Mouse (Mus musculus) bone marrow, adult 2 months (tissue): ENCODE results near the gene Wdr81. TPM values are rescaled to one million over a fixed set of nuclear protein-coding genes. Genes with fewer than 3 reads are reported as not detected.
A peak's percentile ranks its signal among the peaks of the same experiment; 100 is the strongest.

ENCODE experiments used
- H3K27ac ChIP-seq: fragments of 200-500 bp; 2 replicates; pipeline ENCODE4 v1.5.1; 2012; ENCODE audit warnings: low read depth, mild to moderate bottlenecking, control low read depth, inconsistent platforms, low read length; ENCODE audit not compliant: control insufficient read depth, poor library complexity, insufficient read depth
- H3K4me1 ChIP-seq: fragments of 200-500 bp; 2 replicates; pipeline ENCODE4 v1.6.1; 2011; ENCODE audit warnings: low read length; ENCODE audit not compliant: control insufficient read depth, insufficient read depth
- H3K4me3 ChIP-seq: fragments of 200-500 bp; replicated peaks from 2 replicates; pipeline ENCODE3; 2011; ENCODE audit warnings: mild to moderate bottlenecking, low read depth, low read length, control low read depth; ENCODE audit not compliant: control insufficient read depth
- CTCF ChIP-seq: fragments of 200-500 bp; IDR thresholded peaks from 2 replicates; pipeline ENCODE4 v1.5.1; 2011; ENCODE audit warnings: low read length, control low read depth; ENCODE audit not compliant: control insufficient read depth, insufficient read depth
- POLR2A ChIP-seq: fragments of 200-500 bp; IDR thresholded peaks from 2 replicates; pipeline ENCODE4 v1.6.1; 2011; ENCODE audit warnings: low read depth, mild to moderate bottlenecking, control low read depth, low read length, borderline replicate concordance; ENCODE audit not compliant: control insufficient read depth
- WGBS: fragments of 180-500 bp; shearing (Covaris S2); methylation state at CpG from one replicate; pipeline ENCODE4 v1.1.7; 2018; 5-methylcytosine and 5-hydroxymethylcytosine counted together
- polyA plus RNA-seq: library from polyadenylated mRNA; stranded (reverse); fragments of >200 nt; gene quantifications from 2 replicates; pipeline ENCODE4 v1.2.4, GENCODE M21; 2011; ENCODE audit warnings: low replicate concordance; ENCODE audit not compliant: missing spikeins, insufficient read depth, insufficient read length

Wdr81 gene
- polyA plus RNA-seq, 1 experiment, result 33.5 TPM

GRCm38 (mm10) chr11:75406104-75406503, 48.4 kb downstream of the Wdr81 start:
- 64% methylated on average over 4 of the region's 4 CpGs for WGBS
- no peak for TF ChIP-seq CTCF
- TF ChIP-seq POLR2A, result no peak
- peaks cover 3% of the 10 kb centered on the region for H3K4me1 ChIP-seq
- H3K27ac ChIP-seq, result no peak overlapping the region
- no peak overlapping the region for H3K4me3 ChIP-seq

- Histone ChIP-seq H3K27ac (no peak overlapping the region), H3K4me3 (no peak overlapping the region), H3K4me1 (peaks cover 3% of the 10 kb centered on the region)
- no peak for TF ChIP-seq POLR2A
- no peak for TF ChIP-seq CTCF
- WGBS, result 85% methylated on average over 6 of the region's 6 CpGs
These were observed 49.7 kb downstream of the Wdr81 start for GRCm38 (mm10) chr11:75404801-75405200.

GRCm38 (mm10) chr11:75403301-75404052, 51.0 kb downstream of the Wdr81 start:
- no peaks in the 10 kb centered on the region; the same call in 1 of the 2 replicates for H3K4me1 ChIP-seq
- 78% methylated on average over 6 of the region's 6 CpGs for WGBS
- TF ChIP-seq POLR2A (no peak), CTCF (no peak)
- H3K4me3 ChIP-seq, result no peak overlapping the region
- no peak overlapping the region for H3K27ac ChIP-seq

- 60% methylated on average over 5 of the region's 5 CpGs for WGBS
- TF ChIP-seq CTCF (peak; percentile 28; the same call in 1 of the 2 replicates), POLR2A (no peak)
- H3K4me3 ChIP-seq, result no peak overlapping the region
- H3K4me1 ChIP-seq, result no peaks in the 10 kb centered on the region; the same call in 1 of the 2 replicates
- no peak overlapping the region for H3K27ac ChIP-seq
These were observed 52.2 kb downstream of the Wdr81 start for GRCm38 (mm10) chr11:75402271-75402690.

GRCm38 (mm10) chr11:75400099-75400498, 54.4 kb downstream of the Wdr81 start:
- 86% methylated on average over 9 of the region's 9 CpGs for WGBS
- Histone ChIP-seq H3K27ac (no peak overlapping the region), H3K4me1 (no peaks in the 10 kb centered on the region; the same call in 1 of the 2 replicates), H3K4me3 (no peak overlapping the region)
- TF ChIP-seq POLR2A (no peak), CTCF (no peak)

GRCm38 (mm10) chr11:75399411-75399841, 55.1 kb downstream of the Wdr81 start:
- TF ChIP-seq CTCF, result no peak
- TF ChIP-seq POLR2A, result no peak
- 81% methylated on average over 11 of the region's 11 CpGs for WGBS
- Histone ChIP-seq H3K4me3 (no peak overlapping the region), H3K4me1 (no peaks in the 10 kb centered on the region; the same call in 1 of the 2 replicates), H3K27ac (no peak overlapping the region)

- H3K4me1 ChIP-seq, result no peaks in the 10 kb centered on the region; the same call in 1 of the 2 replicates
- TF ChIP-seq CTCF (no peak), POLR2A (no peak)
- WGBS, result 75% methylated on average over 7 of the region's 7 CpGs
- H3K27ac ChIP-seq, result no peak overlapping the region
- H3K4me3 ChIP-seq, result no peak overlapping the region
These were observed 57.1 kb downstream of the Wdr81 start for GRCm38 (mm10) chr11:75397452-75397851.

GRCm38 (mm10) chr11:75395611-75396010, 58.9 kb downstream of the Wdr81 start:
- Histone ChIP-seq H3K4me1 (no peaks in the 10 kb centered on the region; the same call in 1 of the 2 replicates), H3K4me3 (no peak overlapping the region), H3K27ac (no peak overlapping the region)
- TF ChIP-seq POLR2A, result no peak
- 8% methylated on average over 1 of the region's 1 CpGs for WGBS

Other genes starting within 250 kb of the Wdr81 start
- 40.3 and 44.6 TPM in 2 replicates for gene Rpa1, start 106.4 kb downstream of the Wdr81 start, polyA plus RNA-seq
- gene Smyd4, start 106.3 kb downstream of the Wdr81 start, polyA plus RNA-seq, result 1.1 and 2.0 TPM in 2 replicates
- gene Serpinf1, start 32.0 kb downstream of the Wdr81 start, polyA plus RNA-seq, result 16.7 and 18.3 TPM in 2 replicates
- gene Serpinf2, start 15.1 kb downstream of the Wdr81 start, polyA plus RNA-seq, result 0.70 and 2.2 TPM in 2 replicates
- gene Tlcd2, start 7.0 kb upstream of the Wdr81 start, polyA plus RNA-seq, result 1.2 and 5.0 TPM in 2 replicates
- gene Prpf8, start 32.1 kb upstream of the Wdr81 start, polyA plus RNA-seq, result 18.5 and 35.4 TPM in 2 replicates
- 1.3 and 3.2 TPM in 2 replicates for gene Rilp, start 55.4 kb upstream of the Wdr81 start, polyA plus RNA-seq
- gene Scarf1, start 58.8 kb upstream of the Wdr81 start, polyA plus RNA-seq, result 3.9 and 8.4 TPM in 2 replicates
- gene Slc43a2, start 77.0 kb upstream of the Wdr81 start, polyA plus RNA-seq, result 16.6 and 20.4 TPM in 2 replicates
- 76.6 and 102 TPM in 2 replicates for gene Pitpna, start 133.4 kb upstream of the Wdr81 start, polyA plus RNA-seq
- gene Inpp5k, start 176.3 kb upstream of the Wdr81 start, polyA plus RNA-seq, result 34.2 and 58.2 TPM in 2 replicates
- 35.8 and 69.2 TPM in 2 replicates for gene Myo1c, start 195.8 kb upstream of the Wdr81 start, polyA plus RNA-seq
- gene Crk, start 224.5 kb upstream of the Wdr81 start, polyA plus RNA-seq, result 14.9 and 39.7 TPM in 2 replicates